Mouse (Mus musculus) right cerebral cortex, postnatal 4 days (tissue): ENCODE data around the gene Slc7a12.

Experiments used
- DNase-seq: peaks from one replicate; pipeline ENCODE4 v3.0.0-alpha.2; 2022

Gene Slc7a12

DNA sequence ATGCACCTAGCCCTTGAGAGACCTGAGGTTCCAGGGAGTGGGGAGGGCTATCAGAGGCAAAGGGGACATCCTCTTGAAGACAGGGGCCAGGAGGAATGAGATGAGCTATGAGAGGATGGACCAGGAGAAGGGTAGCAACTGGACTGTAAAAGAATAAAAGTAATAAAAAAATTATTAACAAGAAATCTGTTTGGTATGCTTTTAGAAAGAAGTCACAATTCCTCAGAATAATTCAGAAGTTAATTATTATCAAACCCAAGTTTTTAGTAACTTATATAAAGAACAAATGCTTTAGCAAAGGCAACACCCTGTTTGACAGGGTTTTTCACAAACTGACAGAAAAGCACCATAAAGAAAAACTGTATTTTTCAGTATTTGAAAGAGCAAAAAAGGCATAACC, at the start of gene Slc7a12:
Gene Slc7a12 (plus strand): TSS at position 301 of the 400 bp plus-strand sequence.
- no peak for DNase-seq

DNA sequence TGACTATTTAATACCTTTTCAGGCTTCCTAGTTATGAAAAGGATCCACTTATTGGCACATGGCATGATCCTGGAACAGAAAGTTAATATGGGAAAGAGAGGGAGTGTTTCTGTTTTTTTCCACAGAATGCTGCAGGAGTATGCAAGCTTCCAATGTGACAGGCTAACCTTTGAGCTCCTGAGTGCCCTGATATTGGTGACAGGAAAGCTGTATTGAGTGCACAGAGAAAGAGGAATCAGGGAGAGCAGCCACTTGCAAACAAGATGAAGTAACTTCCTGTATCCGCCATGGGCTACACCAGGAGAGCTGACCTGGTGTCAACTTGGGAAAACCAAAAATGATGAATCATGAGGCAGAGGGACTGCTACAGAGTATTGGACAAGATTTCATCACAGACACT, 48.1 kb upstream of the Slc7a12 start:
- DNase-seq, result no peak

DNA sequence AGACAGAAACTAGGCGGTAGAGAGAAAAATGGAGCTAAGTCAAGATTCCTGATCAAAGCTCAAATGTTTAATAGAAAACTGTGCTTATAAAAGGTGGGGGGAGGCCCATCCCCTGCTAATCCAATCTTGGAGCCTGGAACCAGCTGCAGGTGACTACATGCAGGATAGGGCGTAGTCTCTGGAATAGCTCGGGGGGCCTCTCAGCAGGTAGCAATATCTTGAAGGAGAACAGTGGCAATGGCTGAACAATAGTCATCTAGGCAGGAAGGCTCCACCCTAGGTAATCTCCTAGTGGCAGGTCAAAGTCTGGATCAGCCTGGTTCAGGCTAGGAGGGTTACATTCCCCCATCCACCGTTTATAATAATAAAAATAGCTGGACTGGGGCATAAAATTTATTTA, 34.5 kb upstream of the Slc7a12 start:
- DNase-seq, result no peak

DNA sequence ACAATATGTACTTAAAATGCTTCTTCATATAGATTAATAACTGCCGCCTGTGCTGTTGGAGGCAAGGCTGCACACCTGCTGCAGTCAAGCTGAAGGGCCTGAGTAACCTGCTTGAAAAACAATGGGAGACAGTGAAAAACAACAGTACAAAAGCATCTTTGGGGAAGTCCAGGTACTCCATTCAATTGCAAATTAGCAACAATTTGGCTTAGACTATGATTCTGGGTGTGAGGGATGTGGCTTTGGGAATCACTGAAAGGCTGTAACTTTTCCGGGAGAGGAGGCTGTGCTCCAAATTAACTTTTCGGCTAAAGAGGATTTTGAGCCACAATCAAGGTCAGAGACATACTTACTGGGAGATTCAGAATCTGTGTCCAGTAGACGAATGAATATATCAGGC, 33.8 kb upstream of the Slc7a12 start:
- no peak for DNase-seq
